Mouse (Mus musculus): ENCODE results near the gene Btn2a2. TPM values are rescaled to one million over a fixed set of nuclear protein-coding genes. Genes with fewer than 3 reads are reported as not detected.

Btn2a2 gene
- polyA plus RNA-seq, 1 experiment = 0.20 TPM

GRCm38 (mm10) chr13:23502916-23503315, 14.3 kb upstream of the Btn2a2 start:
- H3K36me3 ChIP-seq (ENCODE audit: control insufficient read depth, insufficient read depth) = no peaks in the 10 kb centered on the region
- H3K4me2 ChIP-seq (ENCODE audit: low read depth) = no peak overlapping the region
- TF ChIP-seq POLR2AphosphoS2 (IDR thresholded peaks at IDR 0.05; ENCODE audit: insufficient read length, low read depth) (no peak), SRF (IDR thresholded peaks at IDR 0.05; ENCODE audit: control insufficient read depth, insufficient read length, low read depth) (no peak), TCF12 (IDR thresholded peaks at IDR 0.05; ENCODE audit: insufficient read depth, poor library complexity, severe bottlenecking) (no peak), REST (IDR thresholded peaks at IDR 0.05; ENCODE audit: insufficient read depth, insufficient read length) (no peak), USF1 (IDR thresholded peaks at IDR 0.05; ENCODE audit: low read depth) (no peak), CEBPB (IDR thresholded peaks at IDR 0.05; ENCODE audit: insufficient read depth, poor library complexity, severe bottlenecking) (no peak), POLR2A (IDR thresholded peaks at IDR 0.05; ENCODE audit: insufficient read length, low read depth) (no peak), MYOG (IDR thresholded peaks at IDR 0.05; ENCODE audit: control insufficient read depth in 1 of 3, insufficient read depth in 1 of 3, insufficient read length in 2 of 3, low read depth in 2 of 3) (no peak), E2F4 (IDR thresholded peaks at IDR 0.05; ENCODE audit: insufficient read depth) (no peak), MYOD1 (IDR thresholded peaks at IDR 0.05; ENCODE audit: control insufficient read depth in 1 of 3, insufficient read length in 2 of 3, low read depth in 2 of 3) (no peak), TCF3 (IDR thresholded peaks at IDR 0.05; ENCODE audit: insufficient read length, low read depth) (no peak), MAX (IDR thresholded peaks at IDR 0.05; ENCODE audit: low read depth) (no peak)
- H3K27me3 ChIP-seq (ENCODE audit: control insufficient read depth, insufficient read depth, insufficient read length) = no peaks in the 10 kb centered on the region
- no peak overlapping the region for H3K4me3 ChIP-seq
- no peaks in the 10 kb centered on the region for H3K79me2 ChIP-seq (ENCODE audit: control insufficient read depth, insufficient read depth)
- no peak overlapping the region for H3ac ChIP-seq (ENCODE audit: control insufficient read depth, insufficient read length)

GRCm38 (mm10) chr13:23502031-23502567, 13.4 kb upstream of the Btn2a2 start:
- H3K27me3 ChIP-seq (ENCODE audit: control insufficient read depth, insufficient read depth, insufficient read length) = no peaks in the 10 kb centered on the region
- TF ChIP-seq MYOG (IDR thresholded peaks at IDR 0.05; ENCODE audit: control insufficient read depth in 1 of 3, insufficient read depth in 1 of 3, insufficient read length in 2 of 3, low read depth in 2 of 3) (no peak), USF1 (IDR thresholded peaks at IDR 0.05; ENCODE audit: low read depth) (no peak), SRF (IDR thresholded peaks at IDR 0.05; ENCODE audit: control insufficient read depth, insufficient read length, low read depth) (no peak), CEBPB (IDR thresholded peaks at IDR 0.05; ENCODE audit: insufficient read depth, poor library complexity, severe bottlenecking) (no peak)
- H3K4me3 ChIP-seq = no peak overlapping the region
- H3K79me2 ChIP-seq (ENCODE audit: control insufficient read depth, insufficient read depth) = no peaks in the 10 kb centered on the region
- H3K4me2 ChIP-seq (ENCODE audit: low read depth) = peak overlapping the region; percentile 14
- H3K36me3 ChIP-seq (ENCODE audit: control insufficient read depth, insufficient read depth) = no peaks in the 10 kb centered on the region
- no peak overlapping the region for H3ac ChIP-seq (ENCODE audit: control insufficient read depth, insufficient read length)

- Histone ChIP-seq H3ac (ENCODE audit: control insufficient read depth, insufficient read length) (no peak overlapping the region), H3K27me3 (ENCODE audit: control insufficient read depth, insufficient read depth, insufficient read length) (no peaks in the 10 kb centered on the region), H3K36me3 (ENCODE audit: control insufficient read depth, insufficient read depth) (no peaks in the 10 kb centered on the region), H3K79me2 (ENCODE audit: control insufficient read depth, insufficient read depth) (no peaks in the 10 kb centered on the region), H3K4me2 (ENCODE audit: low read depth) (no peak overlapping the region), H3K4me3 (no peak overlapping the region)
- no peak for TF ChIP-seq REST (IDR thresholded peaks at IDR 0.05; ENCODE audit: insufficient read depth, insufficient read length)
- TF ChIP-seq POLR2AphosphoS2 (IDR thresholded peaks at IDR 0.05; ENCODE audit: insufficient read length, low read depth) = no peak
- TF ChIP-seq MYOG (IDR thresholded peaks at IDR 0.05; ENCODE audit: control insufficient read depth in 1 of 3, insufficient read depth in 1 of 3, insufficient read length in 2 of 3, low read depth in 2 of 3) = no peak
- TF ChIP-seq TCF12 (IDR thresholded peaks at IDR 0.05; ENCODE audit: insufficient read depth, poor library complexity, severe bottlenecking) = no peak
- TF ChIP-seq MAX (IDR thresholded peaks at IDR 0.05; ENCODE audit: low read depth) = no peak
- TF ChIP-seq USF1 (IDR thresholded peaks at IDR 0.05; ENCODE audit: low read depth) = no peak
- no peak for TF ChIP-seq MYOD1 (IDR thresholded peaks at IDR 0.05; ENCODE audit: control insufficient read depth in 1 of 3, insufficient read length in 2 of 3, low read depth in 2 of 3)
- no peak for TF ChIP-seq TCF3 (IDR thresholded peaks at IDR 0.05; ENCODE audit: insufficient read length, low read depth)
- TF ChIP-seq POLR2A (IDR thresholded peaks at IDR 0.05; ENCODE audit: insufficient read length, low read depth) = no peak
- TF ChIP-seq SRF (IDR thresholded peaks at IDR 0.05; ENCODE audit: control insufficient read depth, insufficient read length, low read depth) = no peak
- TF ChIP-seq CEBPB (IDR thresholded peaks at IDR 0.05; ENCODE audit: insufficient read depth, poor library complexity, severe bottlenecking) = no peak
- TF ChIP-seq E2F4 (IDR thresholded peaks at IDR 0.05; ENCODE audit: insufficient read depth) = no peak
These were observed 12.9 kb upstream of the Btn2a2 start for GRCm38 (mm10) chr13:23501511-23501910.

GRCm38 (mm10) chr13:23500424-23501200, 12.0 kb upstream of the Btn2a2 start:
- H3ac ChIP-seq (ENCODE audit: control insufficient read depth, insufficient read length) = no peak overlapping the region
- H3K36me3 ChIP-seq (ENCODE audit: control insufficient read depth, insufficient read depth) = no peaks in the 10 kb centered on the region
- H3K79me2 ChIP-seq (ENCODE audit: control insufficient read depth, insufficient read depth) = no peaks in the 10 kb centered on the region
- TF ChIP-seq USF1 (IDR thresholded peaks at IDR 0.05; ENCODE audit: low read depth) = no peak
- no peak for TF ChIP-seq MYOG (IDR thresholded peaks at IDR 0.05; ENCODE audit: control insufficient read depth in 1 of 3, insufficient read depth in 1 of 3, insufficient read length in 2 of 3, low read depth in 2 of 3)
- TF ChIP-seq POLR2AphosphoS2 (IDR thresholded peaks at IDR 0.05; ENCODE audit: insufficient read length, low read depth) = no peak
- TF ChIP-seq POLR2A (IDR thresholded peaks at IDR 0.05; ENCODE audit: insufficient read length, low read depth) = no peak
- no peak for TF ChIP-seq REST (IDR thresholded peaks at IDR 0.05; ENCODE audit: insufficient read depth, insufficient read length)
- TF ChIP-seq E2F4 (IDR thresholded peaks at IDR 0.05; ENCODE audit: insufficient read depth) = no peak
- H3K4me3 ChIP-seq = no peak overlapping the region
- H3K4me2 ChIP-seq (ENCODE audit: low read depth) = peak overlapping the region; percentile 3
- H3K27me3 ChIP-seq (ENCODE audit: control insufficient read depth, insufficient read depth, insufficient read length) = no peaks in the 10 kb centered on the region
